Mouse (Mus musculus): ENCODE data around the gene Cd151. TPM values are rescaled to one million over a fixed set of nuclear protein-coding genes. Genes with fewer than 3 reads are reported as not detected.

Cd151 gene
- total RNA-seq (2014; rRNA removed), result 55.8 and 62.4 TPM in 2 replicates
- polyA plus RNA-seq (2015; fragmentation: Nextera tagmentation; extraction: Ambion mirVana), result 12.4 and 18.7 TPM in 2 replicates

DNA sequence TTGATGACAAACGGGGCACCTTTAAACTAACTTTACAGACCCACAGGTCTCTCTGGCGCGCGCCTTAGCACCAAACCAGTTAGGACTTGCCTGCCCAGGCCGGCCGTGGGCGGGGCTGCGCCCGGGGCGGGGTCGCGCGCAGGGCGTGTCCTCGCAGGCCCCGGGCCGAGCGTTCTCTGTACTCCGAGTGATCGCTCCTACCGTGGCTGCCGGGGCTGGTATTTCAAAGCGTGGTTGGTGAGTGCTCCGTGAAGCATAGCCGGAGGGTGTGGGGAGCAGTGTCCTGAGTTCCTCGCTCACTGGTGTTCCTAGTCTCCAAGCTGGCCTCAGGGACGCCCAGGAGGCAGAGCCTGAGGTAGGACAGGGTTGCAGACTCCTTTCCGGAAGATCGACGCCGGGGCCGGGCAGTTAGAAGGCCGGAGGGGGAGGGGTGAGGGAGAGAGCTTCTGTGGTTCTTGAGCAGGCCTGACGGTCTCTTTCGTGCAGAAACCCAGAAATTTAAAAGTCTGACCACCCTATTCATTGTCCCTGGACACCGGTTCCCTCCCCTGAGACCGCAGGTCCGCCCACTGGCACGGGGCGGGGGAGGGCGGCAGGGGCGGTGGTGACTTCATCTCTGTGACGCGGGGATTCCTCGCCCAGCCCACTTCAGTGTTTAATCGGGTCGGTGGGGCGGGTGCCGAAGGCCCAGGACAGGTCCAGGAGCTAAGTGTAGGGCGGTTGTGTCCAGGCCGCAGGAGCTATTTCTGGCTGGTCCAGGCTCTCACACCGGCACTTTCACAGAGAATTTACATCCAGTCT lies at the start of gene Cd151:
Cd151 (plus strand) TSS at position 163 of the 801 bp plus-strand sequence.
- peak within 1 kb of the TSS; percentile 62 for H3K4me3 ChIP-seq (ENCODE audit: low read depth, low read length)
- WGBS, result 6% methylated on average over 51 of the region's 52 CpGs

GRCm38 (mm10) chr7:141417731-141418681 lies 49.2 kb upstream of the Cd151 start:
- no peak for TF ChIP-seq CTCF (IDR thresholded peaks at IDR 0.05; ENCODE audit: low read depth)

More for the DNA sequence above, at the start of gene Cd151:
- TF ChIP-seq CTCF (IDR thresholded peaks at IDR 0.05; ENCODE audit: low read depth), result no peak
- Histone ChIP-seq H3K4me2 (ENCODE audit: low read depth) (peak within 1 kb of the TSS; percentile 72), H3K36me3 (ENCODE audit: insufficient read depth) (peaks cover 23% of the 10 kb centered on the region), H3K27me3 (ENCODE audit: insufficient read depth, low read length) (peaks cover 29% of the 10 kb centered on the region), H3K9ac (peak within 1 kb of the TSS; percentile 69), H3K27ac (ENCODE audit: low read depth, low read length) (peak within 1 kb of the TSS; percentile 84), H3K4me1 (ENCODE audit: insufficient read depth) (peaks cover 19% of the 10 kb centered on the region; the same call in 1 of the 2 replicates), H3K9me3 (ENCODE audit: low read length) (no peaks in the 10 kb centered on the region)
- peak; percentile 60 for ATAC-seq
- peak; percentile 77 for DNase-seq

GRCm38 (mm10) chr7:141418970-141419369 lies 48.2 kb upstream of the Cd151 start:
- Histone ChIP-seq H3K4me3 (ENCODE audit: low read depth, low read length) (no peak overlapping the region), H3K9me3 (ENCODE audit: low read length) (no peaks in the 10 kb centered on the region), H3K4me1 (ENCODE audit: insufficient read depth) (peaks cover 3% of the 10 kb centered on the region; the same call in 1 of the 2 replicates), H3K27ac (ENCODE audit: low read depth, low read length) (no peak overlapping the region), H3K27me3 (ENCODE audit: insufficient read depth, low read length) (no peaks in the 10 kb centered on the region), H3K4me2 (ENCODE audit: low read depth) (no peak overlapping the region), H3K36me3 (ENCODE audit: insufficient read depth) (no peaks in the 10 kb centered on the region), H3K9ac (no peak overlapping the region)
- TF ChIP-seq CTCF (IDR thresholded peaks at IDR 0.05; ENCODE audit: low read depth), result no peak
- ATAC-seq, result no peak
- 62% methylated on average over 7 of the region's 7 CpGs for WGBS
- peak; percentile 55 for DNase-seq

More at GRCm38 (mm10) chr7:141417731-141418681, 49.2 kb upstream of the Cd151 start:
- H3K4me1 ChIP-seq (ENCODE audit: insufficient read depth), result peaks cover 7% of the 10 kb centered on the region; the same call in 1 of the 2 replicates
- H3K9me3 ChIP-seq (ENCODE audit: low read length), result no peaks in the 10 kb centered on the region
- no peaks in the 10 kb centered on the region for H3K36me3 ChIP-seq (ENCODE audit: insufficient read depth)
- H3K27ac ChIP-seq (ENCODE audit: low read depth, low read length), result no peak overlapping the region
- WGBS, result 73% methylated on average over 8 of the region's 8 CpGs
- DNase-seq, result no peak
- H3K9ac ChIP-seq, result no peak overlapping the region
- no peak overlapping the region for H3K4me2 ChIP-seq (ENCODE audit: low read depth)
- H3K27me3 ChIP-seq (ENCODE audit: insufficient read depth, low read length), result no peaks in the 10 kb centered on the region
- no peak overlapping the region for H3K4me3 ChIP-seq (ENCODE audit: low read depth, low read length)
- ATAC-seq, result no peak

- TF ChIP-seq CTCF (IDR thresholded peaks at IDR 0.05; ENCODE audit: low read depth), result no peak
- Histone ChIP-seq H3K9me3 (ENCODE audit: low read length) (no peaks in the 10 kb centered on the region), H3K4me1 (ENCODE audit: insufficient read depth) (no peaks in the 10 kb centered on the region), H3K4me2 (ENCODE audit: low read depth) (no peak overlapping the region), H3K27ac (ENCODE audit: low read depth, low read length) (no peak overlapping the region), H3K36me3 (ENCODE audit: insufficient read depth) (no peaks in the 10 kb centered on the region), H3K27me3 (ENCODE audit: insufficient read depth, low read length) (no peaks in the 10 kb centered on the region), H3K4me3 (ENCODE audit: low read depth, low read length) (no peak overlapping the region), H3K9ac (no peak overlapping the region)
- WGBS, result 87% methylated on average over 9 of the region's 9 CpGs
- ATAC-seq, result no peak
- DNase-seq, result no peak
Measured at GRCm38 (mm10) chr7:141420030-141420702, 47.0 kb upstream of the Cd151 start.

DNA sequence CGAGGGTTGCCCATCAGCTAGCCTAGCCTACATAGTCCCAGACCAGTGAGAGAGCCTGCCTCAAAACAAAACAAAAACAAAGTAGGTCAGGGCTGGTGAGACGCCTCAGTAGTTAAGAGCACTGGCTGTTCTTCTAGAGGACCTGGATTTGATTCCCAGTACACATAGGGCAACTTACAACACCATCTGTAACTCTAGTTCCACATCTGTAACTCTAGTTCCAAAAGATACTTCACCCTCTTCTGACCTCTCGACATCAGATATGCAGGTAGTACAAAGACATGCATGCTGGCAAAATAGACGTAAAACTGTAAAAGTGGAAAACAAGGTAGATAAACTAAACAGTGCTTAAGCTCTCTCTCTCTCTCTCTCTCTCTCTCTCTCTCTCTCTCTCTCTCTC lies 43.4 kb upstream of the Cd151 start:
- 0 out of 2 replicates have a peak, but pooled peaks cover 4% of the 10 kb centered on the region for H3K4me1 ChIP-seq (ENCODE audit: insufficient read depth)
- no peak overlapping the region for H3K9ac ChIP-seq
- DNase-seq, result no peak
- no peaks in the 10 kb centered on the region for H3K27me3 ChIP-seq (ENCODE audit: insufficient read depth, low read length)
- H3K9me3 ChIP-seq (ENCODE audit: low read length), result no peaks in the 10 kb centered on the region
- peaks cover 10% of the 10 kb centered on the region for H3K36me3 ChIP-seq (ENCODE audit: insufficient read depth)
- no peak overlapping the region for H3K4me2 ChIP-seq (ENCODE audit: low read depth)
- ATAC-seq, result no peak
- no peak for TF ChIP-seq CTCF (IDR thresholded peaks at IDR 0.05; ENCODE audit: low read depth)
- no peak overlapping the region for H3K4me3 ChIP-seq (ENCODE audit: low read depth, low read length)
- H3K27ac ChIP-seq (ENCODE audit: low read depth, low read length), result no peak overlapping the region
- 72% methylated on average over 4 of the region's 4 CpGs for WGBS

DNA sequence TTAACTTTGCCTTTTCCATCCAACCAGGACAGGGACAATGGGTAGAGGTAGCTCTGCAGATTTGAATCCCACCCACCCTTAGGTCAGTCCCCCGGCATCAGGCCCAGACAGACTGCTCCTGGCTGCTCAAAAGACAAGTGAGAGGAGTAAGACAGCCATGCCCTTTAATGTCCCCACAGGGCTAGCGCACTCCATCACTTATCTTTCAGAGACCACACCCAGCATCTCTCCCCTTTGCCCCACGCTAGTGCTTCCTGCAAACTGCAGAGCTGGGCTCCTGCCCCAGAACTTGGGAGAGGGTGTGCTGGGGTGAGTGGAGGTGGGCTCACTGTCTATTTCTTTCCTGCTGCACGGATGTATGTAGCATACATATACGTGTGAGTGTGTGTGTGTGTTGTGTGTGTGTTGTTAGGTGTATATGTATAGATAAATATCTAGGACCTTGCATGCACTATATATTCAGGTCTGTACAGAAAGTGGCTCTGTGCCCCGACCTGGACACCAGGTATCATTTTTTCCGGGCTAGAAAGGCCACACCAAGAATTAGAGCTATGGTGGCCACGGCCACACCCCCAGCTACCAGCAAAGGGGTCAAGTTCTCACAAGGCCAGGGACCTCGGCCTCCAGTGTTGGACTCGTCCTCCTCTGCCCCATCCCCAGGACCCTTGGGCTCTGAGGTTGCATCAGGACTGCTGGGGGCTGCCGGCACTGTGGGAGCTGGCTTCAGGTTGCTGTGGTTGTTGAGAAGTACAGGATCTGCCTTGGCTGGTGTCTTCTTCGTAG lies 40.1 kb upstream of the Cd151 start:
- 90% methylated on average over 12 of the region's 12 CpGs for WGBS
- Histone ChIP-seq H3K4me2 (ENCODE audit: low read depth) (no peak overlapping the region), H3K36me3 (ENCODE audit: insufficient read depth) (peaks cover 30% of the 10 kb centered on the region), H3K4me1 (ENCODE audit: insufficient read depth) (0 out of 2 replicates have a peak, but pooled peaks cover 8% of the 10 kb centered on the region), H3K9ac (no peak overlapping the region), H3K27me3 (ENCODE audit: insufficient read depth, low read length) (no peaks in the 10 kb centered on the region), H3K27ac (ENCODE audit: low read depth, low read length) (no peak overlapping the region), H3K4me3 (ENCODE audit: low read depth, low read length) (no peak overlapping the region), H3K9me3 (ENCODE audit: low read length) (no peaks in the 10 kb centered on the region)
- ATAC-seq (no peak), DNase-seq (no peak)
- TF ChIP-seq CTCF (IDR thresholded peaks at IDR 0.05; ENCODE audit: low read depth), result no peak
